Mouse (Mus musculus): Measurements from ENCODE around the gene Cdk14. TPM values are rescaled to one million over a fixed set of nuclear protein-coding genes. Genes with fewer than 3 reads are reported as not detected.

The Cdk14 gene
- total RNA-seq, 1 experiment: 3.5 TPM

DNA sequence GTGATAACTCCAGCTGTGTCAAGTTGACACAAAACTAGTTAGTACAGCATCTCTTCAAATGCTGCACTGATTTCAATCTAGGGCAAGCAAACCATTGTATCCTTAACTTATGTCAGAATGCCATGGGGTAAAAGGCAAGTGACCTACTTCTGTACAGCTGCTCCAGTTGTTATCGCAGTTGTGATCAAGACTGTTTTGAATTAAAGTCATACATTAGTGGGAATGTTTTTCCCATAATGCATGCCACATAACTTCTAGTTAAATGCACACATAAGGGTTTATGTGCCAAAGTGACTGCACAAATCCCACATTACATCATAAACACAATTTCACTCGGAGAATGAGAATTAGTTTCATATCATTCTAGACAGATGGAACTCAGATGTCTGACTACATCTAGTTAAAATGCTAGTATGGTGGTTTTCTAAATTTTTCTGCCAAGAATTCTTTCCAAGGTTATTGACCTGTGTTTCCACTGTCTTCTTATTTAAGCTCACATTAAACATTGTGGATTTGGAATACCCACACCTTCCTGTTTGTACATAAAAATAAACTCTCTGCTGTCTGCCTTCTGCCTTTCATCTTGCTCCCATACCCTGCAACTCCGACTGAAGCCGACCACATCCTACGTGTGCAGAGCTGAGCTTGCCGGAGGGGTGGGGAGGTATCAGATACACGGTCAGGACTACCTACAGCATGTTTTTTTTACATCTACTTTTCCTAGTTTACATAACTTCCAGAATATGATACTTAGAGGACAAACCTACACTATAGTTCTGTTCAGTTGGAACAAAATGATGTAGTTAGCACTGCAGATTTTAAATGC is 407.4 kb downstream of the Cdk14 start:
- Histone ChIP-seq H3K4me3 (ENCODE audit: insufficient read depth in 1 of 2, low read depth in 1 of 2, low read length in 2 of 2, poor library complexity in 1 of 2, severe bottlenecking in 1 of 2) (no peak overlapping the region), H3K9me3 (ENCODE audit: control insufficient read depth, insufficient read depth, low read depth, low read length) (no peaks in the 10 kb centered on the region), H3K27ac (ENCODE audit: insufficient read depth, low read depth, low read length, poor library complexity, severe bottlenecking) (no peak overlapping the region), H3K9ac (ENCODE audit: insufficient read depth, low read depth, low read length, poor library complexity, severe bottlenecking) (no peak overlapping the region), H3K36me3 (ENCODE audit: control insufficient read depth, insufficient read depth, low read length, poor library complexity, severe bottlenecking) (no peaks in the 10 kb centered on the region), H3K4me1 (ENCODE audit: control insufficient read depth in 2 of 2, insufficient read depth in 2 of 2, low read length in 2 of 2, poor library complexity in 1 of 2) (no peaks in the 10 kb centered on the region)
- TF ChIP-seq MAFK (IDR thresholded peaks at IDR 0.05; ENCODE audit: insufficient read depth, low read depth, low read length) (no peak), HCFC1 (IDR thresholded peaks at IDR 0.05; ENCODE audit: borderline replicate concordance, insufficient read depth, low read length) (no peak), CHD2 (IDR thresholded peaks at IDR 0.05; ENCODE audit: low read depth, low read length) (no peak), ZNF384 (IDR thresholded peaks at IDR 0.05; ENCODE audit: low read depth, low read length) (no peak), ZC3H11A (IDR thresholded peaks at IDR 0.05; ENCODE audit: borderline replicate concordance, low read depth, low read length) (no peak)
- no peak for DNase-seq (ENCODE audit: low read depth, low spot score)
- in situ Hi-C loops (cut with MboI; ENCODE audit: low sequenced_read_pairs in 2 of 2, unreplicated experiment in 2 of 2): no loop called here

DNA sequence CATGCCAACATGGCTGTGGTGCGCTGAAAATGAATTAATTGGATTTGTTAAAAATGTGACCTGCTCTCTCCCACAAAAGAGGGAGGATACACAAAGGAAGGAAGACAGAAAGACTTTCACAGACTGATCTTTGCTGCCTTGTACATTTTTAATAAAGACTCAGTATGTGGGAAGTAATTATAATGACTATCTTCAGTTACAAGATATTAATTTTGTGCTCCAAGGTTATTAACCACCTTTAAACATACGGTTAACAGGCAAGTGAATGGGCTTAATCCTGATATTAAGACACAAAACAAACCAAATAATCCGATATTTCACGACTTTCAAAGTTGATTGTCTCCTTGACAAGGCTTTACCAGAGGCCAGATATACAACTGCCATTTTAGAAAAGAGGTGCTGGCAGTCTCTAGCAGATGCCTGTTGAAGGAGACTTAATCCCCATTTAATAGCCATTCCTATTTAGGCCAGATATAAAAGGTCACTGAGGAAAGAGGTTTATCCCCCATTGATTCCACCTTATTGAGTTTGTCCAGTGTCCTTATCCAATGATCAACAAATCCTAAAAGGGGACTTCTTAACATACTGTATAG is 411.9 kb downstream of the Cdk14 start:
- no peak overlapping the region for H3K4me3 ChIP-seq (ENCODE audit: insufficient read depth in 1 of 2, low read depth in 1 of 2, low read length in 2 of 2, poor library complexity in 1 of 2, severe bottlenecking in 1 of 2)
- in situ Hi-C loops (cut with MboI; ENCODE audit: low sequenced_read_pairs in 2 of 2, unreplicated experiment in 2 of 2): no loop called here
- no peak overlapping the region for H3K27ac ChIP-seq (ENCODE audit: insufficient read depth, low read depth, low read length, poor library complexity, severe bottlenecking)
- H3K9ac ChIP-seq (ENCODE audit: insufficient read depth, low read depth, low read length, poor library complexity, severe bottlenecking): no peak overlapping the region
- DNase-seq (ENCODE audit: low read depth, low spot score): no peak
- no peaks in the 10 kb centered on the region for H3K36me3 ChIP-seq (ENCODE audit: control insufficient read depth, insufficient read depth, low read length, poor library complexity, severe bottlenecking)
- TF ChIP-seq MAFK (IDR thresholded peaks at IDR 0.05; ENCODE audit: insufficient read depth, low read depth, low read length) (no peak), CHD2 (IDR thresholded peaks at IDR 0.05; ENCODE audit: low read depth, low read length) (no peak), HCFC1 (IDR thresholded peaks at IDR 0.05; ENCODE audit: borderline replicate concordance, insufficient read depth, low read length) (no peak), ZNF384 (IDR thresholded peaks at IDR 0.05; ENCODE audit: low read depth, low read length) (no peak), ZC3H11A (IDR thresholded peaks at IDR 0.05; ENCODE audit: borderline replicate concordance, low read depth, low read length) (no peak)
- H3K9me3 ChIP-seq (ENCODE audit: control insufficient read depth, insufficient read depth, low read depth, low read length): no peaks in the 10 kb centered on the region
- no peaks in the 10 kb centered on the region for H3K4me1 ChIP-seq (ENCODE audit: control insufficient read depth in 2 of 2, insufficient read depth in 2 of 2, low read length in 2 of 2, poor library complexity in 1 of 2)

DNA sequence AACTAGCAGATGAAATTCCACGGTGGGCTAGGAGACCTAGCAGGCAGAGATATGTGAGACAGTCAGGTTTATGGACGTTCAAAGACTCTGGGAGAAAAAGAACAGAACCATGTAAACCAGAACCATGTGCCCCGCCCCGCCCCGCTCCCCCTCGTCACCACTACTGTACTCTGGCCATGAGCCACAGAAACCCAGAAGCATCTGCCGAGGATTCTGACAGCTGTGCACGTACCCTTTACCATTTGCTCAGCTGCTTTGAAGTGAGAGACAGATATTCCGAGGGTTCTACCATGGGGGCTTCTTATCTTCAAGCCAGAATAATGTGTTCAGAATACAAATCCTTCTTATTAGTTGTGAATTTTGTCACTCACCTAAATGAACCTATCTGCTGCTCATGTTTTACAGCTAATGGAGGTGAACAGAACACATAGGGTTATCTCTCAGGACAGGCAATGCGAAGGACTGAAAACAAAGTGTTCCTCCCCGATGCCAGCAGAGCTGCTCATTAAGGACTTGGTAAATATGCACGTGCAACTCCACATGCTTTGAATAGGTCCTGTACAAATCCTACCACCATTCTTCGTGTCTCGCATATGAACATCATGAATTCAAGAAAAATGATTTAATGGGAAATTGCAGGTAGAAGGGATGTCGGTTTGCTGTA is 412.5 kb downstream of the Cdk14 start:
- Histone ChIP-seq H3K4me3 (ENCODE audit: insufficient read depth in 1 of 2, low read depth in 1 of 2, low read length in 2 of 2, poor library complexity in 1 of 2, severe bottlenecking in 1 of 2) (no peak overlapping the region), H3K27ac (ENCODE audit: insufficient read depth, low read depth, low read length, poor library complexity, severe bottlenecking) (no peak overlapping the region), H3K9ac (ENCODE audit: insufficient read depth, low read depth, low read length, poor library complexity, severe bottlenecking) (no peak overlapping the region), H3K9me3 (ENCODE audit: control insufficient read depth, insufficient read depth, low read depth, low read length) (no peaks in the 10 kb centered on the region), H3K36me3 (ENCODE audit: control insufficient read depth, insufficient read depth, low read length, poor library complexity, severe bottlenecking) (no peaks in the 10 kb centered on the region), H3K4me1 (ENCODE audit: control insufficient read depth in 2 of 2, insufficient read depth in 2 of 2, low read length in 2 of 2, poor library complexity in 1 of 2) (no peaks in the 10 kb centered on the region)
- DNase-seq (ENCODE audit: low read depth, low spot score): no peak
- TF ChIP-seq ZC3H11A (IDR thresholded peaks at IDR 0.05; ENCODE audit: borderline replicate concordance, low read depth, low read length) (no peak), MAFK (IDR thresholded peaks at IDR 0.05; ENCODE audit: insufficient read depth, low read depth, low read length) (no peak), HCFC1 (IDR thresholded peaks at IDR 0.05; ENCODE audit: borderline replicate concordance, insufficient read depth, low read length) (no peak), CHD2 (IDR thresholded peaks at IDR 0.05; ENCODE audit: low read depth, low read length) (no peak), ZNF384 (IDR thresholded peaks at IDR 0.05; ENCODE audit: low read depth, low read length) (no peak)
- in situ Hi-C loops (cut with MboI; ENCODE audit: low sequenced_read_pairs in 2 of 2, unreplicated experiment in 2 of 2): no loop called here

DNA sequence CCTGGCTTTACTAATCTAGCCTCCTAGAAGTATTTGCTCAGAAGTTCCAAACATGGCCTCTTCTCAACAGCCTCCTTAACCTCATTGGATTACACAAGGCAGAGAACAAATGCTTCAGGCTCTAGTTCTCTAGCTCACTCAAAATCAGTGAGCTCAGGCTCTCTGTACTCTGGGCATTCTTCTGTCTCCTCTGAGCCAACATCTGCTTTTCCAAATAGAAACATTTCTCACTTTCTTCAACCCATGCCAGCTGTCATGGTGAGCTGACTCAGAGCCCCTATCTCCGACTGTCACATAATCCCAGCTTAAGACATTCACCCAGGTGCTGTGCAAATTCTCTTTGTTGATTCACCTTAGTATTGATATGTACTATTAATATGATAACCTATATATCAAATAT is 414.5 kb downstream of the Cdk14 start:
- Histone ChIP-seq H3K9ac (ENCODE audit: insufficient read depth, low read depth, low read length, poor library complexity, severe bottlenecking) (no peak overlapping the region), H3K4me3 (ENCODE audit: insufficient read depth in 1 of 2, low read depth in 1 of 2, low read length in 2 of 2, poor library complexity in 1 of 2, severe bottlenecking in 1 of 2) (no peak overlapping the region), H3K36me3 (ENCODE audit: control insufficient read depth, insufficient read depth, low read length, poor library complexity, severe bottlenecking) (no peaks in the 10 kb centered on the region), H3K9me3 (ENCODE audit: control insufficient read depth, insufficient read depth, low read depth, low read length) (no peaks in the 10 kb centered on the region), H3K4me1 (ENCODE audit: control insufficient read depth in 2 of 2, insufficient read depth in 2 of 2, low read length in 2 of 2, poor library complexity in 1 of 2) (no peaks in the 10 kb centered on the region), H3K27ac (ENCODE audit: insufficient read depth, low read depth, low read length, poor library complexity, severe bottlenecking) (no peak overlapping the region)
- no peak for DNase-seq (ENCODE audit: low read depth, low spot score)
- in situ Hi-C loops (cut with MboI; ENCODE audit: low sequenced_read_pairs in 2 of 2, unreplicated experiment in 2 of 2): no loop called here
- no peak for TF ChIP-seq HCFC1 (IDR thresholded peaks at IDR 0.05; ENCODE audit: borderline replicate concordance, insufficient read depth, low read length)
- no peak for TF ChIP-seq ZC3H11A (IDR thresholded peaks at IDR 0.05; ENCODE audit: borderline replicate concordance, low read depth, low read length)
- no peak for TF ChIP-seq MAFK (IDR thresholded peaks at IDR 0.05; ENCODE audit: insufficient read depth, low read depth, low read length)
- TF ChIP-seq CHD2 (IDR thresholded peaks at IDR 0.05; ENCODE audit: low read depth, low read length): no peak
- TF ChIP-seq ZNF384 (IDR thresholded peaks at IDR 0.05; ENCODE audit: low read depth, low read length): no peak

Measured in ES-E14 (cell line).